Mouse (Mus musculus) spleen, adult 12 weeks (tissue): ENCODE measurements around the gene A26c2.

Experiments used
- DNase-seq: peaks from one replicate; pipeline ENCODE4 v3.0.0; 2022; ENCODE audit warnings: low spot score

The A26c2 gene

DNA sequence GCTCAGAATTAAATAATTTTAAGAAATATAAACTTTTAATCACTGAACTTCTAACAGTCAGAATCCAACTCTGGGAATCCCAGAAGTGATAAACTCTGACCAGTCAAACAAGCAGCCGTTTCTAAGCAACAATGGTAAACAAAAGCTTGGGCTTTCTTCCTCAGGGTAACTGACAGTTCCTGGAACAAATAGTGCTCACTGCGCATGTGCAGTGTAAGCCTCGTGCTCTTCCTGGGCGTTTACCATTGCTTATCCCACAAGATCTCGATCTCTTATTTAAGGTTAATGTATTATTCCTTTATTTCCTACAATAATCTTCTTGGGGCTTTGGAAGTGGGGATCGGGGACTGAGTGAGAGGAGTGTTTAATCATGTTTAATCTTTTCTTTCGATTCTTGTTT lies at the start of gene A26c2:
Gene A26c2, minus strand, starts transcription at position 101 of the 400 bp plus-strand sequence.
- no peak for DNase-seq

DNA sequence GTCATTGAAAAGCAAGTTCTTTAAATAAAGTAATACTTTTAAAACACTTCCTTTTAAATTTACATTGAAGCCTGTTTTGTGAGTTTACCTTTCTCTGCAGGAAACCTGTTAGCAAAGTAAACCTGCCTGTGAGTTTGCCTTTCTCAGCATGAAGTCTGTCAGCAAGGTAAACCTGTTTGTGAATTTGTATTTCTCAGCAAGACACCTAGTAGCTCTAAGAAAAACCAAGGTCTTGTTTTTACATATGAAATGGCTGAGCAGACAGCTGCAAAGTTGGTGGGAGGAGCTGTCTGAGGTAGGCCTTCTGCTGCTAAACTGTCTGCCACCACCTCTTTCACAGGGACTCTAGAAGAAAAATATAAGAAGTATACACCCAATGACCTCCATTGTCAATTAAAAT lies 28.0 kb upstream of the A26c2 start:
- no peak for DNase-seq
